In genomic region chr4:24720834-24721233, GRCm38 (mm10) we compare ENCODE assay signal across 8 mouse cellular contexts.
DNase-seq lines count a peak whose midpoint lies in the region; ATAC-seq and TF ChIP-seq lines count a peak whose summit lies in the region.

No protein-coding gene starts in this region.

- no peak overlapping the region for H3K9ac ChIP-seq in forebrain, postnatal 0 days

- H3K9me3 ChIP-seq in forebrain, postnatal 0 days (ENCODE audit: low read length) = no peaks in the 10 kb centered on the region

- H3K36me3 ChIP-seq in forebrain, postnatal 0 days (ENCODE audit: insufficient read depth) = no peaks in the 10 kb centered on the region

- H3K4me1 ChIP-seq in forebrain, postnatal 0 days (ENCODE audit: insufficient read depth) = no peaks in the 10 kb centered on the region

- 29% methylated on average over 3 of the region's 3 CpGs for WGBS in forebrain, postnatal 0 days

- peak; percentile 2 for DNase-seq in thymus, postnatal 0 days (ENCODE audit: low spot score)
- DNase-seq in thymus, postnatal 36 days = no peak
- DNase-seq in forebrain, postnatal 0 days = peak; percentile 86
- peak; percentile 86 for DNase-seq in kidney, adult 9 months
- peak; percentile 34 for DNase-seq in left cerebral cortex, postnatal 4 days
- DNase-seq in retina, embryonic 14.5 days (ENCODE audit: low spot score) = peak; percentile 85
- DNase-seq in ovary, adult 18-20 months (ENCODE audit: low spot score) = no peak

- no peak overlapping the region for H3K4me2 ChIP-seq in forebrain, postnatal 0 days (ENCODE audit: low read depth)

- ATAC-seq in cerebellum, adult (ENCODE audit: insufficient number of reproducible peaks, low FRiP score, low TSS enrichment) = peak; percentile 84
- peak; percentile 88 for ATAC-seq in forebrain, postnatal 0 days

- intact Hi-C loops in left cerebral cortex, postnatal 4 days (cut with DNase I) = loop anchor here (1.0 kb wide), 1 partner anchor 174 kb away; no protein-coding TSS in a partner anchor

- no peaks in the 10 kb centered on the region for H3K27me3 ChIP-seq in forebrain, postnatal 0 days (ENCODE audit: insufficient read depth, low read length)

- H3K27ac ChIP-seq in forebrain, postnatal 0 days (ENCODE audit: low read depth, low read length) = no peak overlapping the region

- no peak overlapping the region for H3K4me3 ChIP-seq in forebrain, postnatal 0 days (ENCODE audit: low read depth, low read length)

- TF ChIP-seq CTCF in forebrain, postnatal 0 days (IDR thresholded peaks at IDR 0.05; ENCODE audit: low read depth) = peak; percentile 82

Comparison
In these comparisons a context has a peak if more than half of its experiments do, and no peak if none do; other contexts are left out.
1. DNase-seq: peak in thymus, postnatal 0 days (single experiment), forebrain, postnatal 0 days (single experiment), kidney, adult 9 months (single experiment), left cerebral cortex, postnatal 4 days (single experiment) and retina, embryonic 14.5 days (single experiment); none in thymus, postnatal 36 days (0 of 2) and ovary, adult 18-20 months (single experiment).